Mouse (Mus musculus): ENCODE results near the gene Akr1c13. TPM values are rescaled to one million over a fixed set of nuclear protein-coding genes. Genes with fewer than 3 reads are reported as not detected.
"Not testable (repeated sequence)": the region's sequence is repeated elsewhere in the genome, so short reads cannot be mapped to it uniquely, and the experiment has no call there.

Gene Akr1c13
- total RNA-seq (2015): 26.9 and 33.9 TPM in 2 replicates
- 28.5 and 32.8 TPM in 2 replicates for total RNA-seq (2017)

DNA sequence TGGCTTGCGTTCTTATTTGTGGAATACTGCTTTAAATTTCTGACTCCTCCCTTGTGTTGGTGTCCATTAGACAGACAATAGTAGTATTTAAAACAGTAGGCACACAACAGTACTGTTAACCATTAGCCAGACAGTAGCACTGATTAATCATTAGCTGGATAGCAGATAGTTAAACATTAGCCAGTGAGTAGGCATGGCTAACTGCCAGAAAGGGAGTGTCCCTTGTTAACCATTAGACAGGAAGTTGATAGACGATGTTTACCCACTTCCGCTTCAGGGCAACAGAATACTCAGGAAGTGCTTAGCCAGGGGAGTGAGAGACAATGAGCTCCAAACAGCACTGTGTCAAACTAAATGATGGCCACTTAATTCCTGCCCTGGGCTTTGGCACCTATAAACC lies at the start of gene Akr1c13:
TSS of gene Akr1c13 (plus strand) at position 247 of the 400 bp plus-strand sequence.
- peak; percentile 98 for ATAC-seq (replicated peaks; ENCODE audit: poor library complexity)

DNA sequence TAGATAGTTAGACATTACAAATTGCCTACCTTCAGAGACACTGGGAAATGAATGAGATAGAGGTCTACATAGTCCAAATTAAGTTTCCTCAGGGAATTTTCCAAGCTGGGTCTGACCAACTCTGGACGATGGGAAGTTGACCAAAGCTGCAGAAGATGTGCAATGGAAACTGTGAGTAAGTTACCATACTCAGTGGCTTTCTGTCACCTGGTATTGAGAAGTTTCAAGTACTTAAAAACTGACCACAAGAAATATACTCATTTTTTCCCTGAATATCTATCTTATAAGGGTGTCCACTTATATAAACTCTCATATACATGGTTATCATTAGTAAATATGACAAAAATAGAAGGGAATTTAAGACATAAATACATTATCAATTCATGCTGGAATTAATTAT lies 46.7 kb upstream of the Akr1c13 start:
- no peak for ATAC-seq (replicated peaks; ENCODE audit: poor library complexity)

DNA sequence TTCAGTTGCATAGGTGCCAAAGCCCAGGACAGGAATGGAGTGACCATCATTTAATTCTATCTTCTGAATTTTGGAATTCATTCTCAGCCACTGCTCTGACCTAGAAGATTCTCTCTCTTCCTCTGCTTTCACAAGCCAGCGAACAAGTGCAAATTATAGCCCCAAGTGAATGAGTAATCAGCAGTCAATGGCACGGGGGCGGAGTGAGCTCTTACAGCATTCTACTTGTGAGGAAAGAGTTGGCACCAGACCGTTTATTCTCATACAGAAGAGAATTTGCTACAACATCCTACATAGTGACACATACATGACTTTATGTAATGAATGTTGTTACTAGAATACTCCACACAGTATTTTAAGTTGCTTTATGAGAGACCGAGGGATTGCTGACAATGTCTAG lies 40.4 kb upstream of the Akr1c13 start, which contains the start of gene Akr1c18:
TSS of gene Akr1c18 (minus strand) at position 137 of the 400 bp plus-strand sequence.
- ATAC-seq (replicated peaks; ENCODE audit: poor library complexity): no peak

DNA sequence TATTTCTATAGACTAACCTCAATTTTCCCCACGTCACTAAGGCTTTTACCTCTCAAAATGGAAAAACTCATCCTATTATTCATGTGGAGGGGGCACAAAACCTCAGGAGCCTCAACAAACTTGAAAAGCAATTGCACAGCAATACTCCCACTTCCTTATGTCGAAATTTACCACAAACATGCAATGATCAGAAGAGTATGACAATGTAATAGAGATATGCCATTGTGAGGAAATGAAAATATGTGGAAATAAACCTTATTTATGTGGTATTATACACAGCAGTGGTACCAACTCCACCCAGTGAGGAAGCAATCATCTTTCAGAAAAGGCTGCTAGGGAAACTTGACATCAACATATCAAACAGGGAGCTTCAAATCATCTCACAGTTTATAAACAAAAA lies 38.0 kb upstream of the Akr1c13 start:
- ATAC-seq (replicated peaks; ENCODE audit: poor library complexity): peak; percentile 94

DNA sequence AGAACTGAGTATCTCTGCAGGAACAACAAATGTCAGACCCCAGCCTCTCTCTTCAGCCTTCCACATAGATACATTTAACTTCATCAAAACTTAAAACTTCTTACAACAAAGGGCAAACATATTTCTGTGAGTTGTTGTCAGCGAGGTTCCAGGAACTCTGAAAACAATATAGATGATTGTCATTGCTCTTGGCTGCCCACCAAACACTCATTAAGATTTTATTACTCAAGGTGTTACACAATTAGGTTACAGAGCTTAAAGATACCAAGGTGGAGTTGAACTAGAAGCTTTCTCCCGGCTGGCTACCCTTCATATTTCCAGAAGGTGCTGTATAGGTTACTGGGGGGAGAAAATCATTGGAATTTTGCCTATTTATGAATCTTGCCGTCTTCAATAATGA lies 37.4 kb upstream of the Akr1c13 start:
- no peak for ATAC-seq (replicated peaks; ENCODE audit: poor library complexity)

DNA sequence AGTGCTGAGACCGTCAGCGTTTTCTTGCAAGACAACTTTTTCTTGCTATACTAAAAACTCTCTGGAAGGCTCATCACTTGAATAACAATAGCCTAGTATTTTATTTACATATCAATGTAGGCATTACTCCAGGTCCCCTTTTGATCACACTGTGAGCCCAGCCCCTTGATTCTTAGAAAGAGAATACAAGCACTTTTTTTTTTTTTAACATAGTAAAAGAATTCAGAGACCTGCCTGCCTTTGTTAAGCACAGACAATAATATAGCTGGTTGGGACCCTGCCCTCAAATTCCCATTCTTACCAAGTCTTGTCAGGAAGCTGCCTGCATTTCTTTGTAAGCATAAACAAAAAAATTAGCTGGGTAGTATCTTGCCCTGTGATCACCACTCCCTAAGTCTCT lies 35.7 kb upstream of the Akr1c13 start:
- no peak for ATAC-seq (replicated peaks; ENCODE audit: poor library complexity)

DNA sequence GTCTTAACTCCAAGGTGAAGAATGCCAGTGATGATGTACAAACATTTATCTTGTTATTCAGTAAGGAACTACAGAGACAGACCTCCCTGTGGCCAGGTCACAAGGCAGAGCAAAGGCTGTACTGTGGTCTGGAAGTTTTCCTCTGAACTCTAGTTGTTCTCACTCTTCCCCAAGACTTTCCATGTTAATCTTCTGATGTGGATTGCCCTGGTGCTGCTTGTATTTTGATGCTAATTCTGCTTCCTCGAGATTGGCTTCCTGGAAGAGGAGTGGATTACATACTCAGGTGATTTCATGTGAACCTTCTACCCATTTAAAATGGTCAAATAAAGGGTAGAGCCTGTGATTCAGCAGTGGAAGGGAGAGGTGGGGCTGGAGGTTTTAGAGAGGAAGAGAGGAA lies 22.9 kb upstream of the Akr1c13 start:
- no peak for ATAC-seq (replicated peaks; ENCODE audit: poor library complexity)

DNA sequence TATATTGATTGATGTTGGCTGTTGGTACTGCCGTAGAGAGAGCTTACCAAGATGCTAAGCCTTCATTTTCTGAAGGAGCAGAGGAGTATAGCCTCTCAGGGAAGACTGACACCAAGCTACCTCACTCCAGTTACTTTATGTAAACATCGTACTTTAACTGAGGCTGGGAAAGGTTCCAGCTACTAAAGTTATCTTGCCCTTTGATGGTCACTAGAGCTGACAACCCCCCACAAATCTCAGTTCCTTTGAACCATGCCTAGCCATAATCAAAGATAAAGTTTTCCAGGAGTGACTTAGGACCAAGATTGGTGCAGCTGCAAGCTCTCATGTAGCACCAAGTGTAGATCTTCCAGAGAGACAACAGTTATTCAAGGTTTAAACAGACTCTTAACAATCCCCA lies 18.0 kb upstream of the Akr1c13 start:
- ATAC-seq (replicated peaks; ENCODE audit: poor library complexity): no peak

DNA sequence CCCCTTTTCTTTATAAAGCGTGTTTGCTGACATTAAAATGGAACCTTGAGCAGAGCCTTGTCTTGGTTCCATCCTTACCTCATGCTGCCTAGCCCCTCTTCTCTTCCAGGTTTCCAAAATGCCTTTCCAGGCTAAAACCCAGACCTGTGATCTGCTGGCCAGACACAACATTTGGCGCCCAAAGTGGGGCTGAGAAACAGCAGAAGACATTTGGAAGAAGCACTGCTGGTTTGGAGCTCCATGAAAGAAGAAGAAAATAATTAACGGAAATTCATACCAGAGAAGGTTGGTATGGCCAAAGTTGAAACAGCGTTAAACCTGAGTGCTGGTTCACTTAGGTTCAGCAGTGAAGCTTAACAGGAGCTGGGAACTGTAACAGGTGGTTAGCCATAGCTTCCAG lies 9.6 kb upstream of the Akr1c13 start:
- not testable (repeated sequence) for ATAC-seq (replicated peaks; ENCODE audit: poor library complexity)

DNA sequence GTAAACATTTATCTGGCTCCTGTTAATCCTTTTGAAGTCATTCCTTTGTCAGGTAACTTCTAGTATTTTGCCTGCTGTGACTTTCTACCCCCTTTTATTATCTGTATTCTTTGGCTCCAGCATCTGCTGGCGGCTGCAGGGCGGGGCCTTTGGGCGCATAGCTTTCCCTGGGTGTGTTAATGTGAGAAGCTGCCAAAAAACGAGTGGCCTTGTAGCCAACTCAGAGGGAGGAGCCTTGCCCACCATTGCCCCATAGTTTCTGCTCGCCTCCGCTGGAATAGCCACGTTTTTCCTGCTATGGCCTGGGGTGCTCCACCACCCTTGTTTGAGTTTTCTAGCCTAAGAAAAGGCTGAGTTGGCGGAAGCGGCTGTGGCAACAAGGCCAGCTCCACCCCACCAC lies 7.8 kb upstream of the Akr1c13 start:
- ATAC-seq (replicated peaks; ENCODE audit: poor library complexity): no peak

DNA sequence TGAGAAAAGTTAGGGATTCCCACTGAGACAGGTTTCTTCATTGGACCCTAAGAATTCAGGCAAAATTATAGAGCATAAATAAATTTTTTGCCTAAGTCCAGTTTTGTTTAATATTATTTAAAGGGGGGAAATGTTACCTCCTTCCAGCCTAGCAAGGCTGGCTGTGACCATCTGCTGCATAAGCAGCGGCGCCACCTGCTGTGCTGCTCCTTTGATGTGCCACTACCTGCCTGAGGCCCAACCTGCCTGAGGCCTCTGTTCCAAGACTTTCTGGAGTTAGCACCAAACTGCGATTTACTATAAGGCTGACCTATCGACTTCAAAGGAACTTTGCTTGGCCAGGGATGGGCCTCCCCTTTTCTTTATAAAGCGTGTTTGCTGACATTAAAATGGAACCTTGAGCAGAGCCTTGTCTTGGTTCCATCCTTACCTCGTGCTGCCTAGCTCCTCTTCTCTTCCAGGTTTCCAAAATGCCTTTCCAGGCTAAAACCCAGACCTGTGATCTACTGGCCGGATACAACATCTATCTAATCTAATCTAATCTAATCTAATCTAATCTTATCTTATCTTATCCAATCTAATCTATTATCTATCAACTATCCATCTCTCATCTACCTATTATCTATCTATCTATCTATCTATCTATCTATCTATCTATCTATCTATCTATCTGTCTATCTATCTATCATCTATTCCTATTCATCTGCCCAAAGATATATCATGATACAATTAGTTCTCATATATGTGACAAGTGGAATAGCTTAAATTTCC lies 4.1 kb upstream of the Akr1c13 start:
- ATAC-seq (replicated peaks; ENCODE audit: poor library complexity): not testable (repeated sequence)

DNA sequence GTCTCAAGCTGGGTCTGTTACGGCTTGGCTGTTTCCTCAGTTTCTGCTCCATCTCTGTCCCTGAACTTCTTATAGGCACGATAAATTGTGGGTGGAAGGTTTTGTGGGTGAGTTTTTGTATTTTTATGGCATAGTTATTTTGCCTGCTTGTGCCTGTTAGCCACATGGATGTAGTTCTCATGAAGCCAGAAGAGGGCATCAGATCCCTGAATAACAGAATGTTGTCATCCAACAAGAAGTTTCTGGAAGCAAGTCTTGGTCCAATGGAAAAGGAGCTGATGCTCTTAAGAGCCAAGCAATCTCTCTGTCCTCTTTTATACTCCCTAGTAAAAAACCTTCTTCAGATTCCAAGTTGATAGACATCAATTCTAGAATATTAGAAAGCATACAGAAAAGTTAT lies 2.8 kb upstream of the Akr1c13 start:
- ATAC-seq (replicated peaks; ENCODE audit: poor library complexity): no peak

DNA sequence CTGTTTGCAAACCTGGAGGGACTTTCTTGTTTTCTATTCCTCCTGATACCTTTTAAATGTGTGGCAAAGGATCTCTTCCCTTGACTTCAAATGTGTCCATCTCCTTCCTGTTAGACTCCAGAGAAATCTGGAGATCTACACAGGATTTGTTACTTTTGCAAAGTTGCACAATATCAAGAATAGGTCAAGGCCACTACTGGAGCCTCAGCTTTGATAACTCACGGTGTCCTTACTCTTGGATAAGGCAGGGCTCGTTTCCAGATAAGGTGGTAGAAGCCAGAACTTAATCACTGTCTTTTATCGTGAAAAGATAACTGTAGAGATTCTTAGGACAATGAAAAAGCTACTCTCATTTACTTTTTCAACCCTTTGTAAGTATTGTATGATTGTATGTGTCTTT lies 1.6 kb downstream of the Akr1c13 start:
- ATAC-seq (replicated peaks; ENCODE audit: poor library complexity): no peak

DNA sequence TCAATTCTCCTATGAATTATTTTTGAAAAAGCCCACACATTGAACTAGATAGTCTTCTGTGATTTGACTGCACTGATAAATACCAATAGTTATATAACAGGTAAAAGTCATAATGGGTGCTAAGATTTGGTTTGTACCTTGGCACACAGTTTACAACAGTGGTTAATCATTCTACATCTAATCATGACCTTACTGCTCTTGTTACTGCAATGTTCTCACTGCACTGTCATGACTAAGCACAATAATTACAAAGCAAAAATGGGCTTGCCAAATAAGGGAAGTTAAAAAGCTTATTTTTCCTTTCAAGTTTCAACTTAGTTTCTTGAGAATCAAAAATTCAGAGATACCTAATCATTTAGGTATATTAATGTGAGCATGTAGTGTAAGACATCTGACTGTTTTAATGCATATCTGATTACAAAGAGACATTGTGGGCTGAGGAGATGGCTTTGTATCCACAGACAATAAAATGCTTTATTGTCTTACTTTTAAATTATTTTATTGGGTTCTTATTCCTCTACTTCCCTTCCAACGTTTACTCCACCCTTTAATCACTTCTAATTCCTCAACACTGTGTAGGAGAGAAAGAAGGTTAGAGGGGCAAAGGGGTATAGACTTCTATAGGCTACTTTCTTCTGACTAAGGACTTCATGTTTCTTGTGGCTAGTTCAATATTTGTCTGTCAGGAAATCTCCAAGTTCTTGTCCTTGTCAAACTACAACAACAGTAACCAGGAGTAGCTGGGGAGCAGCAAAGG lies 15.4 kb downstream of the Akr1c13 start:
- peak; percentile 65 for ATAC-seq (replicated peaks; ENCODE audit: poor library complexity)

DNA sequence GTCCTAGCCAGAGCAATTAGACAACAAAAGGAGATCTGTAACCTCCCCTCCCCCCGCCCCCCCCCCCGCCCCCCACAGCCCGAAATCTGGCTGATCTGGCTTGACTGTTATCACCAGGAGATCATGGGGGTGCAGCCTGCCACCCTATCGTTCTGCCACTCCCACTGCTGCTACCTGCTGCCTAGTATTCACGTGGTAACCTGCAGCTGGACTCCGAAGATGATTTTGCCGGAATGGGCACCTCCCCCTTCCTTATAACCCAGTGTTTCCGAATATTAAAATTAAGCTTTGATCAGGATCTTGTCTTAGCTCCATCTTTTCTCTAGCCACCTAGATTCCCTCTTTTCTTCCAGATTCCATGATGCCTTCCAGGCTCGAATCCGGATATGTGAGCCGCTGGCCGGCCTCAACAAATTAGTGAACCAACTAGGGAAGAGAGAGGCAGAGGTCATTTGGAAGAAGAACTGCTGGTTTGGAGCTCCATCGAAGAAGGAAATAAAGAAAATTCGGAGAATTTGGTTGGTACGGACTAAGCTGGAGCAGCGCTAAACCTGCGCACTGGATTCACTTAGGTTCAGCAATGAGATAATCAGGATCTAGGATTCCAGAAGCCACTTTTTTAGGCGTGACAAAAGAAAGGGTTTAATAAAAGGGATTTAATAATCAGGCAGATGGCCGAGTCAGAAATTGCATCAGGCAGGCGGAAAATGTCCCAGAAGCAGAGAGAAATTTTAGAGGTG lies 20.8 kb downstream of the Akr1c13 start:
- ATAC-seq (replicated peaks; ENCODE audit: poor library complexity): no peak

DNA sequence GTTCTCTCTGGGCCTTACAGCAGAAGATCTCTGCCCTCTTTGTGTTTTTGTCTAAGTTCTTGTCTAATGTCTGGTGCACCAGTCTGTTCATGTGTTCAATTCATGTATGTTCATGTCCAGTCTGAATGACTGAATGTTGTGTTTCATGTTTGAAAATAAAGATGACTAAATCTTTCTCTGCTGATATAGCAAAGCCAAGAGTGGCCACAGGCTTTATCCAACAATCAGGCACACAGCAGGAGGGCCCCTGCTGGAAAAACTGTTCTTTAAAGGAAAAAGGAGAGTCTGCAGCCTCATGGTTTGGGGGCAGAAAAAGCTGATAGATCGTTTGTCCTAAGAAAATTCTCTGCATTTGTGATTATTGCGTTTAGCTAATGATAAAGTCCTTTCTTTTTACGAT lies 21.4 kb downstream of the Akr1c13 start:
- no peak for ATAC-seq (replicated peaks; ENCODE audit: poor library complexity)

DNA sequence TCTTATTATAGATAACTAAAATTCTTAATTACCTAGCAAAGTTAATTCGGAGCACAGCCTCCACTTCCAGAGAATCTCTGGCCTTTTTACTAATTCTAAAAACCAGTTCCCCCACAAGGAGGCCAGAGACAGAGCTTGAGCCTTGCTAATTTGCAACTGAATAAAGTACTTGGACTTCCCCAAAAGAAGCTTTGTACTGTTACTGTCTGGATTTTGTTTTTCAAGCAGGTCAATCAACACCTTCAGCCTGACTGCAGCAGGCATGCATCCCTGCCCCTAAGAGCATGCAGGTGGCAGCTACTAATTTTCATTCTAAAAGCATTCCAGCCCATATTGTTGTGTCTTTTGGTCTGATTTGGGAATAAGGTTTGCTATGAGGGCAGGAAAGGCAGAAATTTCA lies 24.5 kb downstream of the Akr1c13 start:
- ATAC-seq (replicated peaks; ENCODE audit: poor library complexity): not testable (repeated sequence)

DNA sequence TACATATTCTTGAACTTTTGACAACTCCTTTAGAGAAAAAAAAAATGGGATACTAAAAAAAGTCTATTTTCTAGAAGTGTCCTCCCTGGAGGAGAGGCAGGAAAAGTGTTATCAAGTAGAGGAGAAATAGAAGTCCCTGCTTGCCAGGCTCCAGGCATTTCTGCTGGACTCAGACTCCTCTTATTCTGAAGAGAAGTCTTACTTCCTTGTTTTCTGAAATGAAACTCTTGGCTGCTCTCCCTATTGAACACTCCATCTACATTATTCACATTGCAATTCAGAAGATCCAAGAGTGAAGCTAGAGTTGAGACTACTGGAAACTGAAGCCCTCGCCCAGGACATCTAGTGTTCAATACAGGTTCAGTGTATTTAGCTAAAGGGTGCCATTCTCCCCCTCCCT lies 37.5 kb downstream of the Akr1c13 start, which contains the start of gene Akr1c19:
TSS of gene Akr1c19 (plus strand) at position 260 of the 400 bp plus-strand sequence.
- no peak for ATAC-seq (replicated peaks; ENCODE audit: poor library complexity)

DNA sequence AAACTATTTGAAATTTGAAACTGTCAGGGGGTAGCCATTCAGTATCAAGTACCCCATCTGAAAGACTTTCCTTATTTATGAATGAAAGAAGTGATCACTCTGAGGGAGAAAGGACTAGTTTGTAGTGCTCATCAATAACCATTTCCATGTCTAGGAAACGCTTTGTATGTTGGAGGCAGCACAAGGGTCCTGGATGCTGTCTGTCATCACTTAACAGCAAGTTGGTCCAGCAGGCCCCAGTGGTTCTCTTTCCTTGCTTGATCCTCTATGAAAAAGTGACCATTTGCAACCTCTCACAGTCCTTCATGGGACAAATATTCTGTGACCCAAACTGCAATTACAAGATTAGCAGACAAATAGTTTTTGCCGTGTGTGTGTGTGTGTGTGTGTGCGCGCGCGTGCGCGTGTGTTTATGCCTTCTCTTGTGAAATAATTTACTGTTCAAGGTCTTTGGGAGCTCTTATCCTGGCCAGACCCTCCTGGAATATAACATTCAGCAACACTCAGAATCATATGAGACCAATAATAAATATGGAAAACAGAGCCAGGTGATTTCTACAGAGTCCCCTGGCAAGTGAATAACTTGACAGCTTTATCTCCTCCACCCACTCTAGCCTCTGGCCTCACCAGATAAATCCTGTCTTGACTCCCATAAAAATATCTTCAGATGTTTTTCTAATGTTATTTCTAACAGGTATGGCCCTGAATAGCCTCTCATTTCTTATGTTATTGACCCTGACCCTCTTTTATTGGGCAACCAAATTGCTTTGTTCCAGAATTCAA lies 40.1 kb downstream of the Akr1c13 start:
- no peak for ATAC-seq (replicated peaks; ENCODE audit: poor library complexity)

DNA sequence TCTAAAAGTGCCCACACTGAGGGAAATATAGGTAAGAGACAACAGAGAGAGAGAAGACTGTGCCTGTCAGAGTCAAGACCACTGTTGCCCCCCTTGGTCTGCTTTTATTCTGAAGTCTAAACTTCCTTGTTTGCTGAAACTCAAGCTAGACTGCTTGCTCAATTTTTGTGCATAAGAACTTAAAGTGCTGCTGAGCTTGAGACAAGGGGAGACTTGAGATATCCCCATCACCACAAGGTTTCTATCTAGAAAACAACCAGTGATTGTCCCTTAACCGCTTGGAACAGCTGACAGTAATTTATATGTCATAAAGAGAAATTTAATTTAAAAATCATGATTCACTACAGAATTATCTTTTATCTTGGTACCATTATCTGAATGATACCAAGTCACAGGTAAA lies 42.2 kb downstream of the Akr1c13 start:
- no peak for ATAC-seq (replicated peaks; ENCODE audit: poor library complexity)

All from megakaryocyte progenitor cell, adult 5-6 weeks (primary cell).